Mouse (Mus musculus): ENCODE results near the gene Cask.

DNA sequence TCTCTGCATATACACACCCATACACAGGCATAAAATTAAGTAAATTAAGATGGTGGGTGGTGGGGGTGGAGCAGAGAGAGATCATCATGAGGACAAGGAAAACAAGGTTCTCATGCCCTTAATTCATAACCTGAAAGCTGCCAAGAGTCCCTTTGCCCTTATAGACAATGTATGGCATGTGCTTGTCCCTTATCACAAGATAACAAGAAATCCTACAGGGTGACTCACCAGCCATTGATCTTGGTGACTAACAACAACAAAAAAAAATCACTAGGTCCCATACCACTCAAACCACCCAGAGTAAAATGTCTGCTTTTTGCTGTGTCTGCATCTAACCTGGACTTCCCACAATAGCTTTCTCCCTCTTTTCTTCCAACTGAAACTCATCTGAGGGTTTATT lies 366.7 kb downstream of the Cask start:
- TF ChIP-seq GATA1 (IDR thresholded peaks at IDR 0.05; ENCODE audit: low read length): no peak
- no peak for TF ChIP-seq TAL1 (IDR thresholded peaks at IDR 0.05; ENCODE audit: low read length)
